Mouse (Mus musculus): ENCODE results near the gene Six5. TPM values are rescaled to one million over a fixed set of nuclear protein-coding genes. Genes with fewer than 3 reads are reported as not detected.

Six5 gene
- 0.67 and 0.82 TPM in 2 replicates for polyA plus RNA-seq (2015; fragmentation: Nextera tagmentation; extraction: Ambion mirVana)

DNA sequence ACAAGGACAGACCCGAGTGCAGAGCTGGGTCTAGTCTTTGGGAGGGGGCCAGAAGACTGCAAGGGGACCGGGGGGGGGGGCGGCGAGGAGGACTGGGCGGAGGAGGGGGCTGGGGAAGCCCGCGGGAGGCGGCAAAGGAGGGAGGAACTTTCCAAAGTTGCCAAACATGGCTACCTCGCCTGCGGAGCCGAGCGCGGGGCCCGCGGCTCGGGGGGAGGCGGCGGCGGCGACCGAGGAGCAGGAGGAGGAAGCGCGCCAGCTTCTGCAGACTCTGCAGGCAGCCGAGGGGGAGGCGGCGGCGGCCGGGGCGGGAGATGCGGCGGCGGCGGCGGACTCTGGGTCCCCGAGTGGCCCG is at the start of gene Six5:
TSS of gene Six5 (plus strand) at position 124 of the 355 bp plus-strand sequence.
- H3K4me3 ChIP-seq (replicated peaks): peak within 1 kb of the TSS; percentile 68
- no peaks in the 10 kb centered on the region for H3K9me3 ChIP-seq (replicated peaks)
- ATAC-seq (ENCODE audit: low read depth) (no peak), DNase-seq (no peak)
- H3K36me3 ChIP-seq: no peaks in the 10 kb centered on the region
- H3K27me3 ChIP-seq: peaks cover 93% of the 10 kb centered on the region
- peaks cover 59% of the 10 kb centered on the region for H3K4me1 ChIP-seq (replicated peaks)
- H3K27ac ChIP-seq: peak within 1 kb of the TSS; percentile 82
- peak within 1 kb of the TSS; percentile 97 for H3K4me2 ChIP-seq
- WGBS (ENCODE audit: insufficient replicate concordance): under 1% methylated on average over 17 of the region's 36 CpGs
- H3K9ac ChIP-seq: peak within 1 kb of the TSS; percentile 75

DNA sequence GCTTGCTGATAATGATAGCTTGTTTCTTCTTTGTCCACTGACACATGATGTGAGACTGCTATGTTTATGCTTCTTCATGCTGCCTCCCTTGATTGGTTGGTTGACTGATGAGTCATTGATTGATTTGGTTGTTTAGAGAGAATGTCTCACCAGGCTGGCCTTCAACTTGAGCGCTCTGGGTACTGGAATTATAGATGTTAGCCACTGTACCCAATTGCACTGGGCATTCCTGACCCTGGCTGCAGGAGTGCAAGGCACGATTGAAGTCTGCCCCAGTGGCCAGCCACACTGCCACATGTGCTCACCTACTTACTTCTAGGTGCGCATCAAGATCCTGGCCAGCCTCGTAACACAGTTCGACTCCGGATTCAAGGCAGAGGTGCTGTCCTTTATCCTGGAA is 49.8 kb upstream of the Six5 start:
- Histone ChIP-seq H3K27ac (no peak overlapping the region), H3K9me3 (replicated peaks) (no peaks in the 10 kb centered on the region), H3K4me3 (replicated peaks) (no peak overlapping the region), H3K9ac (no peak overlapping the region), H3K4me1 (replicated peaks) (no peaks in the 10 kb centered on the region), H3K27me3 (no peaks in the 10 kb centered on the region), H3K36me3 (peaks cover 100% of the 10 kb centered on the region), H3K4me2 (no peak overlapping the region)
- WGBS (ENCODE audit: insufficient replicate concordance): 88% methylated on average over 6 of the region's 6 CpGs
- DNase-seq: no peak
- ATAC-seq (ENCODE audit: low read depth): no peak

DNA sequence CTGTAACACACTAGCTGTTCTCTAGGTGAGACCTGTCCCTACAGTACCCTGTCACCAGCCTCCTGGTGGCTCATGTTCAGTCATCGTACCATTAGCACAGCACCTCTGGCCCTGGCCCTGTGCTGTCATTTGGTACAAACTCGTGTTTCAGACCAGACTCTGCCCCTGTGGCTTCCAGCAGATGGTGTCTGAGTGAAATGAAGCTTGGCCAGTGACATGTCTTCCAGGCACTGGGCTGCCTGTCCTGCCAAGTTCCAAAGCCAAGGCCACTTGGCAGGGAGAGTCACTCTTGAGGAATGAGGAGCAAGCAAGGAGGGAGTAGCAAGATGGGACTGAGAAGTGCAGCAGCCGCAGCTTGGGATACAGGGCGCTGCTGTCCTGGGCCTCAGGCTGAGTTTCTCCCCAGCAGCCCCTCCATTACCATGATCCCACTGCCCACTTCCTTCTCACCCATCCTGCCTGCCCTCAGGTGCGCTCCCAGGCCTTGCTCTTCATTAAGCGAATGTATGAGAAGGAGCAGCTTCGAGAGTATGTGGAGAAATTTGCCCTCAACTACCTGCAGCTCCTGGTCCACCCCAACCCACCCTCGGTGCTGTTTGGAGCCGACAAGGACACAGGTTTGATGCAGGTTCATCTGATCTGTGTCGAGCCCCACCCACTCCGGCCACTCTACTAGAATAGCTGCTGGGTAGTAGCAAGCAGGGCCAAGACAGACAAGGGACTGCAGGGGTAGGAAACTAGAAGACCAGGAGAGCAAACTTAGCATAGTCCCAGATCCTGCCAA is 47.9 kb upstream of the Six5 start:
- no peak for DNase-seq
- Histone ChIP-seq H3K4me1 (replicated peaks) (no peaks in the 10 kb centered on the region), H3K9ac (no peak overlapping the region), H3K36me3 (peaks cover 100% of the 10 kb centered on the region), H3K9me3 (replicated peaks) (no peaks in the 10 kb centered on the region), H3K4me3 (replicated peaks) (no peak overlapping the region), H3K27ac (no peak overlapping the region), H3K27me3 (no peaks in the 10 kb centered on the region), H3K4me2 (no peak overlapping the region)
- no peak for ATAC-seq (ENCODE audit: low read depth)
- 84% methylated on average over 11 of the region's 11 CpGs for WGBS (ENCODE audit: insufficient replicate concordance)

DNA sequence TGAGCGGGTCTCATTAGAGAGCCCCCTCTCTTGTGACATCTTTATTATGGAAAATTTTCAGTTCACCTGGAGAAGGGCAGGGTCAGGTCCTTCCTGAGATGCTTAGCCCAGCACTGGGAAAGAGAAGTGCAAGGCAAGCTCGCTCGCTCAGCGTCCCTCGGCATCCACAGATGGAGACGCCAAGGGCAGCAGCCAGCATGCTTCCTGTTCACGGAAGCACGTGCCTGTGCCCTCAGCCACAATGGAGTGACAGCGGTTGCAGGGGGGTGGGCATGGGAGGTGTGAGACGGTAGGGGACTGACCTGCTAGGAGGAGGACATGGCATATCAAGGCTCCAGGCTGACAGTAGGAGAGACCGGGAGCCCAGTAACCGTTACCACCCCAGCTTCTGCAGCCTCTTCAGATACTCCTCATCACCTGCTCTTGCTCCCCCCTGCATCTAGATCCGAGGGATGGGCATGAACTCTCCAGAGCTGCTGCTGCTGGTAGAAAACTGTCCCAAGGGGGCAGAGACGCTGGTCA is 46.3 kb upstream of the Six5 start:
- no peak for DNase-seq
- H3K4me2 ChIP-seq: no peak overlapping the region
- no peak overlapping the region for H3K4me3 ChIP-seq (replicated peaks)
- no peak overlapping the region for H3K9ac ChIP-seq
- WGBS (ENCODE audit: insufficient replicate concordance): 77% methylated on average over 14 of the region's 14 CpGs
- no peak for ATAC-seq (ENCODE audit: low read depth)
- H3K36me3 ChIP-seq: peaks cover 100% of the 10 kb centered on the region
- H3K4me1 ChIP-seq (replicated peaks): no peaks in the 10 kb centered on the region
- no peak overlapping the region for H3K27ac ChIP-seq
- H3K27me3 ChIP-seq: no peaks in the 10 kb centered on the region
- no peaks in the 10 kb centered on the region for H3K9me3 ChIP-seq (replicated peaks)

DNA sequence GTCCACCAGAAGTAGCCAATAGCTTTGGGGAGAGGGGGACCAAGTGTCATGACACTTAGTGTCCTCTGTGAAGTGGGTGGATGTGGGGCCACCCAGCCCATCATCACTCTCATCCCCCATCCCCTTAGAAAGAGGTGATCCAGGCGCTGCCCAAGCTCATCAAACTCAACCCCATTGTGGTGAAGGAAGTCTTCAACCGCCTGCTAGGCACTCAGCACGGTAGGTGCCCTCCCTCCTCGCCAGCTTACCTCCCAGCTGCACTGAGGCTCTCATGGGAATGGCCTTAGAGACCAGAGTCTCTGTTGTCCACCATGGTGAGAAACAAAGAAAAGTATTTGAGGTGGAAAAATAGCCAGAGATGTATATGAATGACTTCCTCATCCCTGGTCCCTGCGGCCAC is 45.1 kb upstream of the Six5 start:
- H3K27ac ChIP-seq: no peak overlapping the region
- H3K9me3 ChIP-seq (replicated peaks): no peaks in the 10 kb centered on the region
- H3K36me3 ChIP-seq: peaks cover 97% of the 10 kb centered on the region
- ATAC-seq (ENCODE audit: low read depth) (no peak), DNase-seq (no peak)
- H3K4me1 ChIP-seq (replicated peaks): no peaks in the 10 kb centered on the region
- H3K4me2 ChIP-seq: no peak overlapping the region
- H3K4me3 ChIP-seq (replicated peaks): no peak overlapping the region
- H3K27me3 ChIP-seq: no peaks in the 10 kb centered on the region
- WGBS (ENCODE audit: insufficient replicate concordance): 81% methylated on average over 5 of the region's 5 CpGs
- H3K9ac ChIP-seq: no peak overlapping the region

DNA sequence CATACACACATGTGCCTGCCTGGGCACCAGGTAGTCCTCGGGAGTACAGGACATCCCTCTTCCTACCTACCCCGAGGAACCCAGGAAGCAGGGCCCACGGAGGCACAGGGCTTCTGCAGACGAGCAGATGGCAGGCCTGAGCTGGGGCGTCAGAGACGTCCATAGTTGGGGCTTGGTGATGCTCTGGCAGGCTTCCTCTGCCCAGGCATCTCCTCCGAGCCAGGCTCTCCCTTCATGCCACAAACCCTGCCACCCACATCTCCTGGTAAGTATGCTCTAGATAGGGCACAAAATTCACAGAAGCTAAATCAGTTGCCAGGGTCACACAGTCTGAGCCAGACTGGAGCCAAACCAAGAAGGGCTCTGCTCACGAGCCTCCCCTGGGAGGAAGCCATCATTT is 44.2 kb upstream of the Six5 start:
- no peaks in the 10 kb centered on the region for H3K9me3 ChIP-seq (replicated peaks)
- peaks cover 91% of the 10 kb centered on the region for H3K36me3 ChIP-seq
- H3K27me3 ChIP-seq: no peaks in the 10 kb centered on the region
- H3K9ac ChIP-seq: no peak overlapping the region
- DNase-seq (no peak), ATAC-seq (ENCODE audit: low read depth) (no peak)
- H3K4me2 ChIP-seq: no peak overlapping the region
- 75% methylated on average over 8 of the region's 8 CpGs for WGBS (ENCODE audit: insufficient replicate concordance)
- no peak overlapping the region for H3K4me3 ChIP-seq (replicated peaks)
- no peaks in the 10 kb centered on the region for H3K4me1 ChIP-seq (replicated peaks)
- H3K27ac ChIP-seq: no peak overlapping the region

DNA sequence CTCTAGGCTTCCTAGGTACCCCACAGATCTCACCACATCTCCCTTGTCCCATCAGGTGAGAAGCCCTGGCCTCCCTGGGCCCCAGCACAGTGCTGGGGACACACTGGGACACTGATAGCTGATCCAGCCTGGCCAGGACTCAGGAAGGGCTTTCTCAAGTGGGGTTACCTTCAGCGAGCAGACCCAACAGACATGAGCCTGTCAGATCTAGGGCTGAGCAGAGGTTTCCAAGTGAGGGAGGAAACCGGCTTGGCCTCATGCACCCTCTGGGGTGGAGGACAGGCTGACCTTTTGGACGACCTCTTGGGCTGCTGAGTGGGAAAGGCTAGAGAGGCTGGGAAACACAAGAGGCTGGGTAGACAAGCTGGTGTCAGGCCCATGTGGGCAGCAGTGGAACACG is 43.2 kb upstream of the Six5 start:
- Histone ChIP-seq H3K9ac (no peak overlapping the region), H3K4me1 (replicated peaks) (no peaks in the 10 kb centered on the region), H3K36me3 (peaks cover 87% of the 10 kb centered on the region), H3K27ac (no peak overlapping the region), H3K4me2 (no peak overlapping the region), H3K27me3 (no peaks in the 10 kb centered on the region), H3K9me3 (replicated peaks) (no peaks in the 10 kb centered on the region), H3K4me3 (replicated peaks) (no peak overlapping the region)
- DNase-seq (no peak), ATAC-seq (ENCODE audit: low read depth) (no peak)
- WGBS (ENCODE audit: insufficient replicate concordance): 57% methylated on average over 4 of the region's 4 CpGs

DNA sequence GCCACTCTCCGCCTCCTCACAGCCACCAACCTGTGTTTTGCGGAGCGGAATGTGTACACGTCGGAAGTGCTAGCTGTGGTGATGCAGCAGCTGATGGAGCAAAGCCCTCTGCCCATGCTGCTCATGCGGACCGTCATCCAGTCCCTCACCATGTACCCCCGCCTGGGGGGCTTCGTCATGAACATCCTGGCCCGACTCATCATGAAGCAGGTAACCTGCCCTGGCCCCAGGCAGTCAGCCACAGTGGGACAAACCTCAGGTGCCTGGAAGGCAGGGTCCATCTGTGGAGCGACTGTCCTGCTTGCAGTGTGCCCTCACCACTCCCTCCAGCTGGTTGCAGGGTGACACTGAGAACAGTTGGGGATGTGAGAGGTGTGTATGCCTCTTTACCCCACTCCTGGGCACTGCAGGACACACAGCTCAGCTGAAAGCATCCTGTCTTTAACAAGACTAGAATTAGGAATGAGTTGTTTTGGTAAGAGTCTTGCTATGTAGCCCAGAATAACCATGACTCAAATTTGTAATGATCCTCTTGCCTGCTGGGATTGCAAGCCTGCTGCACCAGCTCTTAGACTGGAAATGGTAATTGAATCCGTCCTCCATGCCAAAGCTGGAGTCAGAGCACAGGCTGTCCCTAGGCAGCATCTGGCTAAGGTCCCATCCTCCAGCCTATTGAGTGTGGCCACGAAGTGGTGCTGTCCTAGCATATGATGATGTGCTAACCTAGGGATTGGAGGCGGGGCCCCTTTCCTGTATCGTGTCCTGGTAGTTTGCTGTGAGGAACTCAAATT is 41.9 kb upstream of the Six5 start:
- H3K4me2 ChIP-seq: no peak overlapping the region
- H3K27me3 ChIP-seq: no peaks in the 10 kb centered on the region
- 78% methylated on average over 15 of the region's 15 CpGs for WGBS (ENCODE audit: insufficient replicate concordance)
- H3K36me3 ChIP-seq: peaks cover 73% of the 10 kb centered on the region
- DNase-seq (no peak), ATAC-seq (ENCODE audit: low read depth) (no peak)
- 0 out of 2 replicates have a peak, but pooled peaks cover 4% of the 10 kb centered on the region for H3K9me3 ChIP-seq (replicated peaks)
- no peak overlapping the region for H3K27ac ChIP-seq
- no peak overlapping the region for H3K4me3 ChIP-seq (replicated peaks)
- no peaks in the 10 kb centered on the region for H3K4me1 ChIP-seq (replicated peaks)
- no peak overlapping the region for H3K9ac ChIP-seq

DNA sequence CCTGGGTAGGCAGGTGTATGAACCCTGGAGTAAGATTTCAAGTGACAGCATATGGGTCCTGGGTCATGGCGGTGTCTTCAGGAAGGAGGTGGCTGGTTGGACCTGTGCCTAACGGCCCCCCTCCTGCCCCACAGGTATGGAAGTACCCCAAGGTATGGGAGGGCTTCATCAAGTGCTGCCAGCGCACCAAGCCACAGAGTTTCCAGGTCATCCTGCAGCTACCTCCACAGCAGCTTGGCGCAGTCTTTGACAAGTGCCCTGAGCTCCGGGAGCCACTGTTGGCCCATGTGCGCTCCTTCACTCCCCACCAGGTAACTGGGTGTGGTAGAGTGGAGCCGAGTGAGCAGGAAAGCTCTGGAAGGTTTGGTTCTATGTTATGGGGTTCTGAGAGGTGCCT is 41.3 kb upstream of the Six5 start:
- Histone ChIP-seq H3K9me3 (replicated peaks) (0 out of 2 replicates have a peak, but pooled peaks cover 4% of the 10 kb centered on the region), H3K27me3 (no peaks in the 10 kb centered on the region), H3K27ac (no peak overlapping the region), H3K36me3 (peaks cover 67% of the 10 kb centered on the region), H3K9ac (no peak overlapping the region), H3K4me1 (replicated peaks) (no peaks in the 10 kb centered on the region), H3K4me3 (replicated peaks) (no peak overlapping the region), H3K4me2 (no peak overlapping the region)
- WGBS (ENCODE audit: insufficient replicate concordance): 83% methylated on average over 7 of the region's 7 CpGs
- no peak for ATAC-seq (ENCODE audit: low read depth)
- DNase-seq: no peak

DNA sequence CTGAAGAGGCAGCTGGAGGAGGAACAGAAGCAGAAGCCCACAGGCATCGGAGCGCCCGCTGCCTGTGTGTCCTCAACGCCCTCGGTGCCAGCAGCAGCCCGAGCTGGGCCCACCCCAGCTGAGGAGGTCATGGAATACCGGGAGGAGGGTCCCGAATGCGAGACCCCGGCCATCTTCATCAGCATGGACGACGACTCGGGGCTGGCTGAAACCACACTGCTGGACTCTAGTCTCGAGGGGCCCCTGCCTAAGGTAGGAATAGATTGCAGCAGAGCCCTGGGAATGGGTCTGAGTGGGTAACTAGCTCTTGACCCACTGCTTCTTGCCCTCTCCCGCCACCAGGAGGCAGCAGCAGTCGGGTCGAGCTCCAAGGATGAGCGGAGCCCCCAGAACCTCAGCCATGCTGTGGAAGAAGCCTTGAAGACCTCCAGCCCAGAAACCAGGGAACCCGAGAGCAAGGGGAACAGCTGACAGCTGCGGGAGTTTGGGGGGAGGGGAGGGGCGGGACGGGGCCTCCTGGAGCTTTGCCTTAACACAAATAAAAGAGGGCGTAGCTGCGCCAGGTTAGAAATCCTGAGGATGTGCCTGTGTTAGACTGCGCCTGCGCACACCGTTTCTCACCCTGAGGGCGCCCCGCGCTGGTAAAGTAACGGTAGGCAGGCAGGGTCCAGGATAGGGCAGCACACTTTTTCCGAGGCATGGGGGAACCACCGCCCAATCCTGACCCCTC is 40.2 kb upstream of the Six5 start, which contains the start of gene Rsph6a:
TSS of gene Rsph6a (plus strand) at position 644 of the 730 bp plus-strand sequence.
- H3K9ac ChIP-seq: no peak within 1 kb of the TSS
- 0 out of 2 replicates have a peak, but pooled peaks cover 4% of the 10 kb centered on the region for H3K9me3 ChIP-seq (replicated peaks)
- DNase-seq (no peak), ATAC-seq (ENCODE audit: low read depth) (no peak)
- no peak within 1 kb of the TSS for H3K4me3 ChIP-seq (replicated peaks)
- no peak within 1 kb of the TSS for H3K4me2 ChIP-seq
- H3K27me3 ChIP-seq: no peaks in the 10 kb centered on the region; the same call in 1 of the 2 replicates
- H3K27ac ChIP-seq: no peak within 1 kb of the TSS
- WGBS (ENCODE audit: insufficient replicate concordance): 55% methylated on average over 33 of the region's 33 CpGs
- no peaks in the 10 kb centered on the region for H3K4me1 ChIP-seq (replicated peaks)
- peaks cover 56% of the 10 kb centered on the region for H3K36me3 ChIP-seq

DNA sequence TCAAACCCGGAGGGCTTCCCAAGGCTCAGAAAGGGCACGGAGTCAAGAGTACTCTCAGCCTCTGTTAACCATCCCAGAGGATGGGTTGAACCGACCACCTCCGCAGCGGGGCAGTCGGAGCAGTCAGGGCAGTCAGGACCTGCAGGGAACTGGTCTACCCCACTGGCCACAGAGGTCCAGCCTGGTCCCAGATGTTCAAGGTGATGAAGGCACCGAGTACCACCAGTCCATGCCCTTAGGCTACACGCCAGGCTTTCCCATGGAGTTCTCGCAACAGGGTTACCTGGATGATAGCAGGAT is 39.7 kb upstream of the Six5 start:
- Histone ChIP-seq H3K4me1 (replicated peaks) (no peaks in the 10 kb centered on the region), H3K4me2 (no peak overlapping the region), H3K9ac (no peak overlapping the region), H3K36me3 (peaks cover 51% of the 10 kb centered on the region), H3K4me3 (replicated peaks) (no peak overlapping the region), H3K27ac (no peak overlapping the region), H3K27me3 (no peaks in the 10 kb centered on the region; the same call in 1 of the 2 replicates), H3K9me3 (replicated peaks) (0 out of 2 replicates have a peak, but pooled peaks cover 4% of the 10 kb centered on the region)
- 0 out of 2 replicates have a peak, but pooled peaks have one; percentile 10 for ATAC-seq (ENCODE audit: low read depth)
- no peak for DNase-seq
- WGBS (ENCODE audit: insufficient replicate concordance): 78% methylated on average over 9 of the region's 9 CpGs
